Comparison of ENCODE assay signal across 26 mouse cellular contexts in the genomic region with DNA sequence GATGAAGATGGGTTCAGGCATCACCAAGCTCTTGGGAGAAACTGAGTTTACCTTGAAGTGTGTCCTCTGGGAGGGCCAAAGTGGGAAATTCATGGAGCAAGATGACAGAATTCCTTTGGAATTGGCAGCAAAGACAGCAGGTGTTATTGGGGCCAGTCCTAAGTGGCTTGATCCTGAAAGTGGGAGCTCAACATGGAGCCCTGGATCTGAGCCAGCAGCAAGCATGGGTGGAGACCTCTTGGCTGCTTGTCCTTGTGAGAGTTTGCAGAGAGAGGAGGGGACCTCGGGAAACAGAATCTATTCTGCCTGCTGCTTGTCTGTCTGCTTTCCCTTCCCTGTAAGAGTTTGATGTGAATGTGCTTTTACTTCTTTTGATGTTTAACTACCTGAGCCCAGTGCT. TPM values are rescaled to one million over a fixed set of nuclear protein-coding genes. Genes with fewer than 3 reads are reported as not detected.
DNase-seq lines count a peak whose midpoint lies in the region.
"Had no signal": no experiment of that assay in that cellular context is flagged by ENCODE, and none has a peak within 500 bp of the region (broad histone marks: within the 10 kb centered on the region; RNA-seq: fewer than 3 reads in every experiment).

No protein-coding gene starts in this region.

- intact Hi-C loops in left cerebral cortex, postnatal 4 days (cut with DNase I) = no loop called here
- intact Hi-C loops in left cerebral cortex, postnatal 36 days (cut with DNase I) = no loop called here

- DNase-seq in adrenal gland, postnatal 10 days = peak; percentile 10
- no peak for DNase-seq in adrenal gland, adult 8-10 months
- DNase-seq in cerebellum, postnatal 36 days = peak; percentile 8 to 10
- DNase-seq in cerebellum, adult 9-11 months = no peak
- DNase-seq in left cerebral cortex, postnatal 4 days = peak; percentile 48
- no peak for DNase-seq in left cerebral cortex, postnatal 36 days (ENCODE audit: low spot score in 2 of 2)
- peak; percentile 8 for DNase-seq in NIH3T3 (ENCODE audit: low read depth)
- DNase-seq in right cerebral cortex, postnatal 14 days = no peak
- DNase-seq: cerebellum, adult 11 months; forebrain, postnatal 0 days; gastrocnemius, postnatal 14 days; kidney, adult 9 months; kidney, postnatal 14 days; right cerebral cortex, adult 18-20 months; right cerebral cortex, postnatal 4 days had no signal

RNA-seq across cellular contexts. Expression of a gene that starts 34.9 kb away (rescaled TPM):
- total RNA-seq in adrenal gland, postnatal 10 days (2021) = 10 to 100 TPM; 12.1 to 24.2 TPM
- not detected for total RNA-seq in adrenal gland, adult 8-10 months (2022)
- total RNA-seq in left cerebral cortex, postnatal 4 days (2021) = not detected
- not detected for total RNA-seq in left cerebral cortex, postnatal 36 days (2021)
- total RNA-seq: CH12.LX; common myeloid progenitor, adult 5-6 weeks; forebrain, postnatal 0 days; gastrocnemius, postnatal 14 days; granulocyte monocyte progenitor cell, adult 5-6 weeks; heart, postnatal 25 days; hindbrain, postnatal 0 days; layer of hippocampus, adult 18-20 months; layer of hippocampus, postnatal 10 days; left cerebral cortex, adult 18-20 months; left cerebral cortex, postnatal 14 days; midbrain, postnatal 0 days had no signal

RNA-seq across cellular contexts. Expression of a gene that starts 54.5 kb away (rescaled TPM):
- 10 to 100 TPM in 1 of 2 experiments, 1 to 10 TPM in 1; 8.2 to 18.2 TPM for total RNA-seq in adrenal gland, postnatal 10 days (2021)
- total RNA-seq in adrenal gland, adult 8-10 months (2022) = under 1 TPM in 1 of 4 experiments, not detected in 3; 0.10 TPM
- not detected for total RNA-seq in left cerebral cortex, postnatal 4 days (2021)
- not detected for total RNA-seq in left cerebral cortex, postnatal 36 days (2021)
- total RNA-seq: CH12.LX; common myeloid progenitor, adult 5-6 weeks; ES-E14; forebrain, postnatal 0 days; gastrocnemius, postnatal 14 days; granulocyte monocyte progenitor cell, adult 5-6 weeks; heart, postnatal 25 days; hindbrain, postnatal 0 days; layer of hippocampus, adult 18-20 months; layer of hippocampus, postnatal 10 days; left cerebral cortex, adult 18-20 months; left cerebral cortex, postnatal 14 days; midbrain, postnatal 0 days had no signal

Comparison
In these comparisons a context has a peak if more than half of its experiments do, and no peak if none do; other contexts are left out.
1. DNase-seq: peak in adrenal gland, postnatal 10 days (single experiment), cerebellum, postnatal 36 days (2 of 2), left cerebral cortex, postnatal 4 days (single experiment) and NIH3T3 (single experiment); none in adrenal gland, adult 8-10 months (single experiment), cerebellum, adult 9-11 months (single experiment), left cerebral cortex, postnatal 36 days (0 of 2) and right cerebral cortex, postnatal 14 days (single experiment).
2. RNA of a gene that starts 34.9 kb away (total RNA-seq): 12.1 to 24.2 TPM in adrenal gland, postnatal 10 days; not detected in adrenal gland, adult 8-10 months, not detected in left cerebral cortex, postnatal 4 days and not detected in left cerebral cortex, postnatal 36 days; every median in the first group is over 10 times any median in the second.
3. RNA of a gene that starts 54.5 kb away (total RNA-seq): 8.2 to 18.2 TPM in adrenal gland, postnatal 10 days; 0.10 TPM in adrenal gland, adult 8-10 months, not detected in left cerebral cortex, postnatal 4 days and not detected in left cerebral cortex, postnatal 36 days; every median in the first group is over 4 times any median in the second.